Mouse (Mus musculus): ENCODE data around the gene Dok7.

Gene Dok7

DNA sequence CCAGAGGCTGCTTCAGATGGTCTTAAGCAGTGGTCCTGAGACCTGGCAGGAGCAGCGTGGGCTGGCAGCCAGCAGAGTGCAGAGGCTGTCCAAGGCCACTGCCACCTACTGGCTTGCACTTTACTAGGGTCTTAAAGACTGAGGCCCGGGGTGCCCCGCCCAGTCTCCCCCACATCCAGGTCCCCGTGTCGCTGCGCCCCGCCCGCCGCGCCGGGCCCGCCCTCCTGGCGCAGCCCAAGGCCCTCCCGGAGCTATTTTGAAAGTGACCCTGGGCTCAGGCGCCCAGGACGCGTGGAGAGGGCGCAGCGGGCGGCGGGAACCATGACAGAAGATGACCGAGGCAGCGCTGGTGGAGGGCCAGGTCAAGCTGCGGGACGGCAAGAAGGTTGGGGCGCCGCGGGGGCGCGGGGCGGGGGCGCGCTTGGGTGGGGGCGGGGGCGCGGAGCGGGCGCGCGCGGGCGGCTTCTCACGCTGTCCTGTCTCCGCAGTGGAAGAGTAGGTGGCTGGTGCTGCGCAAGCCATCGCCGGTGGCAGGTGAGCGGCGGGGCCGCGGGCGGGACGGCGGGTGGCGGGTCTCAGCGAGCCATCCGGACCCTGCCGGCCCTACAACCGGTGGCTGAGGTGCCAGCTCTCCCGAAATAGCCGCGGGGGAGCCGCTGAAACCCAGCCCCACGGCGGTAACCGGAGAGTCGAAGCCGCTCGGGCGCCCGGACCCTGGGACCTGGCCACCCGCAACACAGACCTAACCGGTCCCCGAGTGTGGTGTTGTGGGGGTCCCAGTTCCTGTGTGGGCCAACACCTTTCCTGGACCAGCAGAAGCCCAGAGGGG, at the start of gene Dok7:
Gene Dok7, plus strand, starts transcription at position 163 of the 829 bp plus-strand sequence.
- DNase-seq, result peak; percentile 76

DNA sequence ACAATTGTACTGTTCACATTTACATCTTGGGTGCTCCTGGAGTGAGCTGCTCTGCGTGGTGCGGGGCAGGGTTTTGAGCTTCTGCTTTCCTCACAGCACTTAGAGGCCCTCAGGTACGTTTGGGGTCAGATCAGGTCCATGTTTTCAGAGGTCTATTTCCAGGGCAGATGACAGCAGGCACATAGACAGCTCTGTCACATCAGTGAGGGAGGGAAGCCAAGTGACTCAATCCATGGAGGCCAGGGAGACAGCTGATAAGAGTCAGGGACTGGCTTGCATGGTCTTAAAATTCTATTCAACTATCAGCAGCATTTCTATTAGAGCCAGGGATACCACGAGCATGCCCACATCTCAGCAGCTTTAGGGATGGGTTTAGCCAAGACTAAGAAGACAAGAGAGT, 47.4 kb upstream of the Dok7 start:
- no peak for DNase-seq

DNA sequence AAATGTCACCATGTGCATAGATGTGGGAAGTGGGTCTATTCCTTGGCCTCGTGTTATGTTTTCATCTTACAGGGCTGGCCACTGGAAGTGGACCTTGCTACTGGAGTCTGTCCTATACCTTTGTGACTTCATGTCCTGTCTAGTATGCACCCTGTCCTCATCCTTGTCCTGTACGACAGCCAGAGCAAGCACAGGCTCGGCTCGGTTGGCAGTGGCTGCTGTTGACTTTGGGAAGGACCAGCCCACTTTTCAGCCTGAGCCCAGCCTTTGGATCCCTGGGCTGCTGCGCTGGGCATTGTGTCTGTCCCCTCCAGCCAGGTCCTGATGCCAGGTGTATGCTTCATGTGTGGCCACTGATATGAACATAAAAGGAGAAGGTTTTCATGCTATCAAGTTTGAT, 45.9 kb upstream of the Dok7 start:
- no peak for DNase-seq

GRCm38 (mm10) chr5:35011156-35011923, 45.2 kb upstream of the Dok7 start:
- no peak for DNase-seq

DNA sequence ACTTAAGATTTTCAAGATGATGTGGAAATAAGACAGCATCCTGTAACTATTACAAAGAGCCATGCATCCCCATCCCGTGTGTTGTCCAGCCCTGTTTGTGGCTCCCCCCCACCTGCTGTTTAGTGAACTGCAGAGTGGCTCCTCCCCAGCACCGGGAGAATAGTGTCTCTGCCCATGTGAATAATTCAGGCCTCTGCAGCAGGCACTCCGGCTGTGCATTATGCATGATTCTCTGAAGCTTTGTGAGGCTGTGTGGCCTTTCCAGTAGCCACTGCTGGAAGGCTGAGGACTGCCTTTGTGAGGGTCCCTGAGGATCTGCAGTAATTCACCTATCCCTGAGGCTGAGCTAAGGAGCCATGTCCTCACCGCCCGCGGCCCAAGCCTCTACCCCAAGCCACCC, 42.5 kb upstream of the Dok7 start:
- DNase-seq, result no peak

- no peak for DNase-seq
Observed at GRCm38 (mm10) chr5:35019673-35020300, 36.8 kb upstream of the Dok7 start.

DNA sequence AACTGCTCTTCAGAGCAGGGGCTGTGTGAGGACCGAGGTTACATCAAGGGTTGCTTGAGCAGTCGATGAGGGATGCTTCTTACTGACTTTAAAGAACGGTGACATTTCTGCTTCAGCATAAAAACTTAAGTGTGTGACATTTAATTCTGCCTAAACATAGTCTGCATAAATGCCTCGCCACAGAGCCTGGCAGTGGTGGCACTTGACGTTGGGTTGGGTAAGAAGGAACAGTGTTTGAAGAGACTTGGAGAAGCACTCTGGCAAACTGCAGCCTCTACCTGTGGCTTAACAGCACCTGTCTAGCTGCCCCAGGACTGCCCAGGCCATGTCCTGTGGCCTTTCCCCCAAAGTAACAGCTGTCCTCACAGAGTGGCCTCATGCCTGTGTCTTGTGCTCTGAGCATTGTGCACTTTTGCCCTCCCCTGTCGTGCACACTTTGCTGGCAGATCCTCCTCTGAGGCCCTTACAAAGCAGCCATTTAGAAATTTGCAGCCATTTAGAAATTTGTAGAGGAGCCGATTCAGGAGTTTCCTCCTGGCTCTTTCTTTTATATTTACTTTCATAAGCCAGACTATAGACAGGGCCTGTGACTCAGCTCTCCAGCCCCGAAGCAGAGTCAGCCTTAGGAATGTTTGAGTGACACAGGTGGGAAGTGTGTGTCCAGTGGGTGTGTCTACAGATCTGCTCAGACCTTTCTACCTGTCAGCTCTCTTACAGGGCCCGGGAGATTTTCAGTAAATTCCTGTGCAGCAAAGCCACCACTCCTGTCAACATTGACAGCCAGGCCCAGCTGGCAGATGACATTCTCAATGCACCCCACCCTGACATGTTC, 35.9 kb upstream of the Dok7 start:
- DNase-seq, result no peak

DNA sequence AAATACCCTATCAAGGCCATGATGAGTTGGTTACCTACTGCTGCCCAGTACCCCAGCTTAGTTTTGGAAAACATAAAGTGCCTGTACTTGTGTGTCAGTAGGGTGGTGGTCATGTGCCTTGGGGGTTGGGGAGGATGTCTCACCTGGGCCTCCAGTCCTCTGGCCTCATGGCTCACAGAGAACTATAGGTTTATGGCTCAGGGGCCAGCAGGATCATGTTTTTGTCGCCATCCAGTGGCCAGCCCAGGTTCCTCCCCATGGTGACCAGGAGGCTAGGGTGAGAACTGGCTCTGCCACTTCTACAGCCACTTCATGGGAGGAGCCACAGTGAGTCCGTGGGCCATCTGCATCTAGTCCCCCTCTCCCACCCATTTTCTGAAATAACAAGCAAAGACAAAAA, 31.6 kb upstream of the Dok7 start:
- peak; percentile 67 for DNase-seq

DNA sequence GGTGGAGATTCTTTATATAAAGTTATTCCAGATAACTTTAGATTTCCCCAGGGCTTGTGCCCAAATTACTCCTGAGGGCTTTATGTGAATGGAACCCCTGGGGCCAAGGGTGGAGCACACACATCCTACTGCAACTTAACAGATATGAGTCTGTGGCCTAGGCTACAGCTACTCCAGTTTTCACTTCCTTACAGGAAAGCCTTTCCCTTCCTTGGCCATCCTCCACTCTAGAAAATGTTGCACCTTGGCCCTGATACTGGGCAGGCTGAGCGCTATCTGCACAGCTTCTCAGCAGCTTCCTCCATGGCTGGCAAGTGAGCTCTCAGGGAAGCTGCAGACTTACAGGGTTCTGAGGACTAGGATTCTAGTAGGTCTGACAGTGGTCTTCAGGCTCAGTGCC, 27.3 kb upstream of the Dok7 start:
- DNase-seq, result no peak

DNA sequence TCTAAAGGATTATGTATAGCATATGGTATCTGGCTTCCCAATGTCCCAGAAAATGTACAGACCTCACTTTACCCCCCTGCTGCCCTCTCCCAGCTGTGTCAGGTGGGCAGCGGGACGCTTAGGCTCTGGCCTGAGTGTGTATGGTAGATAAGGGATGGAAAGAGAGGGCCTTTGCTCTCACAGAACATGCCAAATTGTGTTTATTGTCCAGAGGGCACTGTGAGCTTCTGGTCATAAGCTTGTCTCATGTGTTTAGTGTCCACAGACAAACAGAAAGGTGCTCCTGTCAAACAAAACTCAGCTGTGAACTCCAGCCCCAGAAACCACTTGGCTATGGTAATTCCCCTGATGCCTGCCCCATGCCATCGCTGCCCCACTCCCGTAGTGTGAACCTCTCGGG, 26.8 kb upstream of the Dok7 start:
- DNase-seq, result no peak

- DNase-seq, result peak; percentile 76
Observed at GRCm38 (mm10) chr5:35033068-35033467, 23.5 kb upstream of the Dok7 start.

DNA sequence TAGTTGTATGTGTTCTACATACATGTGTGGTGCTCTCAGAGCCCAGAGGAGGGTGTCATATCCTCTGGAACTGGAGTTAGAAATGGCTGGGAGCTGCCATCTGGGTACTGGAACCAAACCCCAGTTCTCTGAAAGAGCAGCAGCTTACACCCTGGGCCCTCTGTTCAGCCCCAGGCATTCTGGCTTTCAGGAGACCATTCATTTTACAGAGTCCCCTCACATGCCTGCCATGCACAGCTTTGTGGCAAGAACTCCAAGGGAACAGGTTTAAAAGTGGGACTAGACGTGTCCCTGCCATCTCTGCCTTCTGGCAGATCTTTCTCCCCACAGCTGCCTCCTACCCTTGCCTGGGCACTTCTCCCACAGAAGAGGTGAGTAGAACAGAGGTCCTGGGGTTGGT, 22.9 kb upstream of the Dok7 start:
- no peak for DNase-seq

DNA sequence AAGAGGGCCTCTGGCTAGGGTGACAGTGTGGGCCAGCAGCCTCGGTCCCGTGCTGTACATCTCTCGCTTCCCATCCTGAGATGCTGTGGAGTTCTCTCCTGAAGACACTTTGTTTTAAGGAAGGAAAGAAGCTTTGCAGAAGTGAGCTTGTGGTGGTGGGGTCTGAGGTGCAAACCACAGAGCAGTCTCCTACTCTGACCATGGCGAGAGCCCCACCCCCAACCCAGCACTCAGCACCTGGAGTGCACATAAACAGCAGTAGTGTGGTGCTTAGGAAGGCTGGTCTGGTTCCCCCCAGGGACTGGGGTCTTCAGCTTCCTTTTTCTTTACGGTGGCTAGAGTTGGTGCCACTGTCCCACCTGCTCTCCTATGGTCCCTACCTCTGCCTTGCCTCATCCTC, 21.4 kb upstream of the Dok7 start:
- DNase-seq, result no peak

DNA sequence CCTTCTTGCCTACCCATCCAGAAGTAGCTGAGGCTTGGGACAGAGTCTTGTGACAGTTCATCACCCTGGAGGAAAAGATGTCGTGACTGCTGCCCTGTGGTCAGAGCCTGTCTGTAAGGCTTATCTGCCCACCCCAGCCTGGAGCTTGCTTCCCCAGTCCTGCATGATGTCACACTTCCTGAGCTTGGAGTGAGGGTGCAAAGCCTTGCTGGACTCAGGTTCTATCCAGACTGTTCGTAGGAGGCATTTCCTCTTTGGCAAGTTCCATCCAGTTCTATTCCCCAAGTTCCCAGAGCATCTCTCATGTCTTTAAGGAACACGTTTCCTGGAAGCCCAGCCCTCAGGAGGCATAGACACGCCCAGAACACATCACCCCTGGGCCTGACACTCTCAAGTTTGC, 20.8 kb upstream of the Dok7 start:
- DNase-seq, result no peak

DNA sequence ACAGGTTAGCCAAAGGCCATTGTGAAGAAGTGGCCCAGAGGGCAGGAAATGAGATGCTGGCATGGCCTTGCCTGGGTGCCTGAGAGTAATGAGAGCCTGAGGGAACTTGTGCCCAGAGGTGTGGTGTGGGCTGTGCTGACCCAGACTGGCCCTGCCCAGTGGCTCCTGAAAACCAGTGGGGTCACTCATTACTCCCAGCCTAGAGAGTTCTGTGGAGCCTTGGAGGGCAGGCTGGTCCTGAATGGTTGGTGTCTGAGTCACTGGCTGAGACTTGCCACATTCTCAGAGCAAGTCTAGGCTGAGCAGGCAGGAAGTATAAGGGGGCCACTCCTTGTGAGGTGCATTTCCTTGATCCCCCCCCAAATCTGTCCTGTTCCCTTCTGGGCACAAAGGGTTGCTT, 19.1 kb upstream of the Dok7 start:
- no peak for DNase-seq

GRCm38 (mm10) chr5:35041268-35041829, 15.2 kb upstream of the Dok7 start, which contains the start of gene Hgfac:
Gene Hgfac (plus strand): TSS chr5:35041509.
- no peak for DNase-seq

DNA sequence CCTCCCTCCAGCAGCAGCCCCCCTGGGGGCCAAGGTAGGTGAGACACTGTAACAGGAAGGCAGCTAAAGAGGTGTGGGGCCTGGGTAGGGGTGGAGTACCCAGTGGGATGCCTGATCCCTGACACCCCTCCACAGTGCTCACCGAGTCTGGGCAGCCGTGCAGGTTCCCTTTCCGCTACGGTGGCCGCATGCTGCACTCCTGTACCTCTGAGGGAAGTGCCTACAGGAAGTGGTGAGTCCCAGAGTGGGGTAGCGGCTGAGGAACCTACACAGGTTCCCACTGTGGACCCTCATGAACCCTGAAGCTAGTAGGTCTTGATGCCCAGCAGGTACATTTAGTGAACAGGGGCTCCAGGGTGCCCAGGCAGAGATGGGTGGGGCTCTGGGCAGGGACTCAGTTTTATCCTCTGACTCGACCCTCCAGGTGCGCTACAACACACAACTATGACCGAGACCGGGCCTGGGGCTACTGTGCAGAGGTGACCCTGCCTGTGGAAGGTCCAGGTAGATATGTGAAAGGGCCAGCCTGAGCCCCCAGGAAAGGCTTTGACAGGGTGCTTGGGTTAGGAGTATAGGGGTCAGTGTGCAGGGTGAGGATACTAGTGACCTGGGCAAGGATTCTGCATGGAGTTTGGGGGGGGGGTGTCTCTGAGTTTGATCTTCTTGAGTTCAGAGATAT, 14.0 kb upstream of the Dok7 start:
- DNase-seq, result peak; percentile 73

DNA sequence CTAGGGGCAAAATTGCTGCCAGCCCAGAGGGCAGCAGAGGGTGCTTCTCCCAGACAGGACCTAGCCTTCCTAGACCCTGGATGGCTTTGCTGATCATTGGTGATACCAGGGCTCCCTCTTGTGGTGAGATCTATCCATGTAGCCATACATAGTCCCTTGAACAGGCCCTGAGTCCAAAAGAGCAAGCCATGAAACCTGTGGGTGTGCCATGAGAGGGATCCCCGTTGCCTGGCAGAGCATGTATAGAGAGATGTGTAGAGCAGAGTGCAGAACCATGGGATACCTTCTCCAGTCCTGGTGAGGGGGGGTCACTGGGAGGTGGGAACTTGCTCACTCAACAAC, 13.5 kb upstream of the Dok7 start:
- DNase-seq, result peak; percentile 82

DNA sequence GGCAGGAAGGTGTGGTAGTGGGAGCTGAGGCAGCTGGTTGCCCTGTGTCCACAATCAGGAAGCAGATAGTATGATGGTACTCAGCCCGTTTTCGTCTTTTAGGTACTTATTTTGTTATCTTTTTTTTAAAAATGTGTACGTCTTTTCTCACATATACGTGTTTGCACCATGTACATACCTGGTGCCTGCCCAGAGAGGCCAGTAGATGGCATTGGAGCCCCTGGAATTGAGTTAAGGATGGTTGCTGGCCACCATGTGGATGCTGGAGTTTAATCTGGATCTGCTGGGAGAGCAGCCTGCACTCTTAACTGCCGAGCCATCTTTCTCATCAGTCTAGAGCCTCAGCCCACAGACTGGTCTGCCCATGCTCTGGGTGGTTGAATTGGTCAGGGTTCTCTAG, 6.0 kb upstream of the Dok7 start:
- DNase-seq, result no peak

DNA sequence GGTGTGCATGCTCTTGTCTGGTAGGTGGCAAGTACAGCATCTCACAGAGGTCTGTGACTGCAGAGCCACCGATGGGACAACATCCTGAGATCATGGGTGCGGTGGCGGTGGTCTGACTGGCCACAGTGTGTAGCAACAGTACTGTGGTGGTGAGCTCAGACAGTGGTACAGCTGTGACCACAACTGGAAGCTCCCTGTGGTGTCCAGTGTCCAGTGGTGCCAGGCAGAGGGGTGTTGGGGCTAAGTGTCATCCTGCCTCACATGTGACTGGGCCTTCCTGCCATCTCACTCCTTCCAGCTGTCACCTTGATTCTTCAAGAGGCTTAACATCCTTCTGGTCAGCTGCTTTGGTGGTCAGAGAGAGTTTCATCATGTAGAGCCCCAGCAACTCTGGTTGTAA, 1.9 kb upstream of the Dok7 start:
- peak; percentile 27 for DNase-seq

GRCm38 (mm10) chr5:35055076-35055475, 1.5 kb upstream of the Dok7 start:
- no peak for DNase-seq

GRCm38 (mm10) chr5:35057582-35057981, 1.0 kb downstream of the Dok7 start:
- no peak for DNase-seq
